Mouse (Mus musculus) cerebellum, adult 2 months (tissue): ENCODE measurements around the gene Ank3.

ENCODE experiments used
- CTCF ChIP-seq: fragments of 200-500 bp; IDR thresholded peaks from 2 replicates; pipeline ENCODE4 v1.5.1; 2011; ENCODE audit warnings: low read depth, mild to moderate bottlenecking, control low read depth, low read length, moderate library complexity, borderline replicate concordance; ENCODE audit not compliant: insufficient read depth
- POLR2A ChIP-seq: fragments of 200-500 bp; IDR thresholded peaks from 2 replicates; pipeline ENCODE4 v1.6.1; 2011; ENCODE audit warnings: low read length, control low read depth, borderline replicate concordance; ENCODE audit not compliant: insufficient read depth

GRCm38 (mm10) chr10:69874806-69875205 is 476.2 kb downstream of the Ank3 start:
- no peak for TF ChIP-seq CTCF
- no peak for TF ChIP-seq POLR2A
